Mouse (Mus musculus) MEL (cell line): ENCODE measurements at regions not wholly inside any gene's neighbourhood (a gene's known extent, or its start where the extent isn't known, plus 50 kb on each side); places are given as distances from the start of the nearest gene placed in this dataset.

Experiments
- DNase-seq: peaks from one replicate; pipeline ENCODE4 v3.0.0; 2011; ENCODE audit warnings: low read depth, low spot score
- H3K27ac ChIP-seq: 2 replicates; pipeline ENCODE4 v1.5.1; 2012; ENCODE audit warnings: low read depth, mild to moderate bottlenecking, control low read depth, low read length, moderate library complexity; ENCODE audit not compliant: control insufficient read depth
- H3K27me3 ChIP-seq, 2 experiments: fragments of 150-350 bp in 1 of 2; sonication (generic) in 1 of 2; 2 replicates each; pipeline ENCODE4 v1.6.1; 2012; ENCODE audit warnings: low read length in 2 of 2, mild to moderate bottlenecking in 2 of 2, improper control_type of control experiment in 1 of 2, moderate library complexity in 1 of 2; ENCODE audit not compliant: insufficient read depth in 2 of 2, control insufficient read depth in 1 of 2
- H3K36me3 ChIP-seq, 2 experiments: 2 replicates each; pipeline ENCODE4 v1.6.1; 2012 to 2014; ENCODE audit warnings: low read length in 2 of 2, improper control_type of control experiment in 1 of 2, inconsistent platforms in 1 of 2, mild to moderate bottlenecking in 1 of 2; ENCODE audit not compliant: insufficient read depth in 2 of 2, control insufficient read depth in 1 of 2
- H3K4me1 ChIP-seq, 2 experiments: fragments of 150-350 bp in 1 of 2; sonication (generic) in 1 of 2; 2 replicates each; pipeline ENCODE4 v1.6.1; 2012; ENCODE audit warnings: low read length in 2 of 2, improper control_type of control experiment in 1 of 2, mild to moderate bottlenecking in 1 of 2; ENCODE audit not compliant: insufficient read depth in 2 of 2, control insufficient read depth in 1 of 2
- H3K4me3 ChIP-seq, 2 experiments: fragments of 150-350 bp in 1 of 2; sonication (generic) in 1 of 2; 2 replicates each; pipeline ENCODE4 v1.5.1; 2012; ENCODE audit warnings: low read depth in 2 of 2, low read length in 2 of 2, mild to moderate bottlenecking in 2 of 2, moderate library complexity in 2 of 2, control low read depth in 1 of 2, improper control_type of control experiment in 1 of 2; ENCODE audit not compliant: control insufficient read depth in 1 of 2, insufficient read depth in 1 of 2
- H3K79me2 ChIP-seq: 2 replicates; pipeline ENCODE4 v1.6.1; 2012; ENCODE audit warnings: mild to moderate bottlenecking, low read length, moderate library complexity; ENCODE audit not compliant: control insufficient read depth, poor library complexity, insufficient read depth
- H3K9ac ChIP-seq: 2 replicates; pipeline ENCODE4 v1.6.1; 2012; ENCODE audit warnings: low read depth, mild to moderate bottlenecking, control low read depth, low read length, moderate library complexity; ENCODE audit not compliant: control insufficient read depth, poor library complexity, severe bottlenecking
- H3K9me3 ChIP-seq: fragments of 150-350 bp; sonication (generic); replicated peaks from 2 replicates; pipeline ENCODE4 v1.6.1; 2012; ENCODE audit warnings: mild to moderate bottlenecking, low read length, improper control_type of control experiment, moderate library complexity; ENCODE audit not compliant: insufficient read depth
- CTCF ChIP-seq, 3 experiments: IDR thresholded peaks in 2 of 3; conservative IDR thresholded peaks in 1 of 3; 2 replicates each; pipeline ENCODE4 v1.5.1; 2011 to 2012; ENCODE audit warnings: low read length in 3 of 3, low read depth in 2 of 3, mild to moderate bottlenecking in 2 of 3, improper control_type of control experiment in 1 of 3, inconsistent platforms in 1 of 3, mixed read lengths in 1 of 3, moderate library complexity in 1 of 3; ENCODE audit not compliant: control insufficient read depth in 1 of 3, insufficient read depth in 1 of 3, poor library complexity in 1 of 3, severe bottlenecking in 1 of 3
- E2F4 ChIP-seq: IDR thresholded peaks from 2 replicates; pipeline ENCODE4 v1.6.1; 2011; ENCODE audit warnings: low read depth, low read length, improper control_type of control experiment, borderline replicate concordance
- ELF1 ChIP-seq: IDR thresholded peaks from 2 replicates; pipeline ENCODE4 v1.6.1; 2014; ENCODE audit warnings: low read depth, mild to moderate bottlenecking, inconsistent platforms, low read length, improper control_type of control experiment, moderate library complexity
- GABPA ChIP-seq: IDR thresholded peaks from 2 replicates; pipeline ENCODE4 v1.6.1; 2012; ENCODE audit warnings: low read depth, mild to moderate bottlenecking, inconsistent platforms, low read length, improper control_type of control experiment, moderate library complexity
- GATA1 ChIP-seq: IDR thresholded peaks from 2 replicates; pipeline ENCODE4 v1.6.1; 2011; ENCODE audit warnings: low read depth, low read length, improper control_type of control experiment
- MAX ChIP-seq: IDR thresholded peaks from 2 replicates; pipeline ENCODE4 v1.6.1; 2011; ENCODE audit warnings: low read length, improper control_type of control experiment
- MEF2A ChIP-seq: IDR thresholded peaks from 2 replicates; pipeline ENCODE4 v1.6.1; 2014; ENCODE audit warnings: low read depth, mild to moderate bottlenecking, inconsistent platforms, low read length, improper control_type of control experiment; ENCODE audit not compliant: poor library complexity, insufficient replicate concordance, severe bottlenecking; ENCODE audit errors: extremely low read depth
- MXI1 ChIP-seq: IDR thresholded peaks from 2 replicates; pipeline ENCODE4 v1.6.1; 2011; ENCODE audit warnings: mild to moderate bottlenecking, low read depth, low read length, improper control_type of control experiment
- NELFE ChIP-seq: IDR thresholded peaks from 2 replicates; pipeline ENCODE4 v1.6.1; 2011; ENCODE audit warnings: low read depth, low read length, improper control_type of control experiment
- NRF1 ChIP-seq: IDR thresholded peaks from 2 replicates; pipeline ENCODE4 v1.6.1; 2014; ENCODE audit warnings: low read depth, mild to moderate bottlenecking, inconsistent platforms, low read length, improper control_type of control experiment, moderate library complexity; ENCODE audit not compliant: poor library complexity, insufficient read depth, severe bottlenecking
- POLR2AphosphoS2 ChIP-seq: IDR thresholded peaks from 2 replicates; pipeline ENCODE4 v1.6.1; 2011; ENCODE audit warnings: low read length, improper control_type of control experiment
- RAD21 ChIP-seq: IDR thresholded peaks from 2 replicates; pipeline ENCODE4 v1.6.1; 2011; ENCODE audit warnings: mild to moderate bottlenecking, low read depth, low read length, improper control_type of control experiment
- SMC3 ChIP-seq: IDR thresholded peaks from 2 replicates; pipeline ENCODE4 v1.6.1; 2011; ENCODE audit warnings: low read depth, low read length, improper control_type of control experiment
- USF2 ChIP-seq, 2 experiments: IDR thresholded peaks; 2 replicates each; pipeline ENCODE4 v1.6.1; 2011 to 2012; ENCODE audit warnings: improper control_type of control experiment in 2 of 2, low read length in 2 of 2, borderline replicate concordance in 1 of 2, inconsistent platforms in 1 of 2, low read depth in 1 of 2, mild to moderate bottlenecking in 1 of 2; ENCODE audit not compliant: insufficient read depth in 1 of 2
- ZC3H11A ChIP-seq: IDR thresholded peaks from 2 replicates; pipeline ENCODE4 v1.6.1; 2012; ENCODE audit warnings: low read depth, mild to moderate bottlenecking, inconsistent platforms, low read length, improper control_type of control experiment
- ZMIZ1 ChIP-seq: IDR thresholded peaks from 2 replicates; pipeline ENCODE4 v1.6.1; 2012; ENCODE audit warnings: low read depth, mild to moderate bottlenecking, inconsistent platforms, low read length, improper control_type of control experiment, moderate library complexity

DNA sequence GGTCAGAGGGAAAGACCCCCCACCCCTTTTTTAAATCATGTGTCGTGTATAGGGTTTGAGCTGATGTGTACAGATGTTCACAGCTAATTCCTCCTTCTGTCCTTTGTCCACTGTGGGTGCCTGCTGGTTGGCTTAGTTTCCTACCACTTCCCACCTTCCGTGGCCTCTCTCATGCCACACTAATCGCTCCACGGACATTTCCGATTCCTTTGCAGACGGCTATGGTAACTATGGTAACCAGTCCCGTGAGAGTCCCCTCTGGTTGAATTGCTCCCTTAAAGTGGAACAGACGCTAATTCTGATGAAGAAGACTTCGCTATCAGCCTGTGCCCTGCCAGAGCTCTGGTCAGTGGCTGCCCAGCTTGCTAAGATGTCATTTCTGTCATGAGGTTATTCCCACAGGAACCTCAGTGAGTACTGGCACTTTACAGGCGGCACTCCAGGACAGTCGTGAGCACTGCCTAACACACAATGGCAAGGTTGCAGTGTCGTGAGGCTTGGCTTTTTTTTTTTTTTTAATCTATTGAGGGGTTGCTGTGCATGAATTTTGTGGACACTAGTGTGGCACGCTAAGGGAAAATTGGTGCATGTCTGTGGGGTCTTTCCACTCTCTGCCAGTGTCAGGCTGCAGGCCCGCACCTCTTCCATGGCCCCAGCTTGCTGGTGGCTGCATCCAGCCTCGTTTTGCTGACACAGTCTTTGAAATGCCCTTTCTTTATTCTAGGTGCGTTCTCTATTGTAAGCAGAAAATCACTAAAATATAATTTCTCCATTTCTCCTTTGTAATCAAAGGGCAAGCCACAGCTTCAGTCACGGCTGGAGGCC lies 179.2 kb upstream of the Ankrd50 start:
- Histone ChIP-seq H3K9me3 (no peaks in the 10 kb centered on the region), H3K36me3 (no peaks in the 10 kb centered on the region), H3K79me2 (no peaks in the 10 kb centered on the region), H3K9ac (no peak overlapping the region), H3K27me3 (no peaks in the 10 kb centered on the region), H3K27ac (no peak overlapping the region), H3K4me3 (no peak overlapping the region), H3K4me1 (no peaks in the 10 kb centered on the region)
- no peak for TF ChIP-seq NRF1
- TF ChIP-seq MXI1 = no peak
- no peak for TF ChIP-seq USF2 (IDR thresholded peaks at IDR 0.05; ENCODE audit: borderline replicate concordance in 1 of 2, insufficient read depth in 1 of 2, low read depth in 1 of 2, low read length in 2 of 2)
- TF ChIP-seq RAD21 = no peak
- no peak for TF ChIP-seq MEF2A
- TF ChIP-seq E2F4 = no peak
- TF ChIP-seq ZC3H11A = no peak
- TF ChIP-seq POLR2AphosphoS2 = no peak
- TF ChIP-seq NELFE = no peak
- no peak for TF ChIP-seq SMC3
- no peak for TF ChIP-seq ELF1
- no peak for TF ChIP-seq ZMIZ1
- DNase-seq = no peak

DNA sequence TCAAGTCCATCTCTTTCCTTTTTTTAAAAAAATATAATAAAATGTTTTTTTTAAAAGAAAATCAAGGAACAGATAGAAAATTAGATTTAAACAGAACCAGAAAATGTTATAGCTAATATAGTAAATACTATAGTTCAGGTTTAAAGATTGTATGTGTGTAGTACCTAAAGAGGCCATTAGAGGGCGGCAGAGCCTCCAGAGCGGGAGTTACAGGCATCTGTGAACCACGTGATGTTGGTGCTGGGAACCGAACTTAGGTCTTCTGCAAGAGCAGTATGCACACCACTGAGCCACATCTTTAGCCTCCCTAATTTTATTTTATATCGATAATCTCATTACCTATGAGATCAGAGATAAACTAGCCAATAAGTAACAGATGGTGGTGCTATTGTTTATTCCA lies 178.4 kb upstream of the Ankrd50 start:
- Histone ChIP-seq H3K27me3 (no peaks in the 10 kb centered on the region), H3K9ac (no peak overlapping the region), H3K9me3 (no peaks in the 10 kb centered on the region), H3K36me3 (no peaks in the 10 kb centered on the region), H3K4me3 (no peak overlapping the region), H3K4me1 (no peaks in the 10 kb centered on the region), H3K27ac (no peak overlapping the region), H3K79me2 (no peaks in the 10 kb centered on the region)
- DNase-seq = peak; percentile 17
- TF ChIP-seq GABPA = no peak
- no peak for TF ChIP-seq ZC3H11A
- TF ChIP-seq POLR2AphosphoS2 = no peak
- no peak for TF ChIP-seq USF2 (IDR thresholded peaks at IDR 0.05; ENCODE audit: borderline replicate concordance in 1 of 2, insufficient read depth in 1 of 2, low read depth in 1 of 2, low read length in 2 of 2)
- TF ChIP-seq MAX = no peak
- peak; percentile 36 to 57 (median 45) for TF ChIP-seq CTCF (IDR thresholded peaks at IDR 0.05 in 2 of 3, conservative IDR thresholded peaks at IDR 0.05 in 1 of 3; ENCODE audit: control insufficient read depth in 1 of 3, insufficient read depth in 1 of 3, low read depth in 2 of 3, low read length in 3 of 3, poor library complexity in 1 of 3, severe bottlenecking in 1 of 3)
- TF ChIP-seq RAD21 = peak; percentile 20
- TF ChIP-seq GATA1 = no peak
- TF ChIP-seq SMC3 = peak; percentile 20
